Mouse (Mus musculus) MEL (cell line): ENCODE data around the gene Gm47429. TPM values are rescaled to one million over a fixed set of nuclear protein-coding genes. Genes with fewer than 3 reads are reported as not detected.
"Not testable (repeated sequence)": the region's sequence is repeated elsewhere in the genome, so short reads cannot be mapped to it uniquely, and the experiment has no call there.

ENCODE experiments used
- DNase-seq: peaks from one replicate; pipeline ENCODE4 v3.0.0; 2011; ENCODE audit warnings: low read depth, low spot score
- H3K27ac ChIP-seq: 2 replicates; pipeline ENCODE4 v1.5.1; 2012; ENCODE audit warnings: low read depth, mild to moderate bottlenecking, control low read depth, low read length, moderate library complexity; ENCODE audit not compliant: control insufficient read depth
- H3K27me3 ChIP-seq, 2 experiments: fragments of 150-350 bp in 1 of 2; sonication (generic) in 1 of 2; 2 replicates each; pipeline ENCODE4 v1.6.1; 2012; ENCODE audit warnings: low read length in 2 of 2, mild to moderate bottlenecking in 2 of 2, improper control_type of control experiment in 1 of 2, moderate library complexity in 1 of 2; ENCODE audit not compliant: insufficient read depth in 2 of 2, control insufficient read depth in 1 of 2
- H3K36me3 ChIP-seq, 2 experiments: 2 replicates each; pipeline ENCODE4 v1.6.1; 2012 to 2014; ENCODE audit warnings: low read length in 2 of 2, improper control_type of control experiment in 1 of 2, inconsistent platforms in 1 of 2, mild to moderate bottlenecking in 1 of 2; ENCODE audit not compliant: insufficient read depth in 2 of 2, control insufficient read depth in 1 of 2
- H3K4me1 ChIP-seq, 2 experiments: fragments of 150-350 bp in 1 of 2; sonication (generic) in 1 of 2; 2 replicates each; pipeline ENCODE4 v1.6.1; 2012; ENCODE audit warnings: low read length in 2 of 2, improper control_type of control experiment in 1 of 2, mild to moderate bottlenecking in 1 of 2; ENCODE audit not compliant: insufficient read depth in 2 of 2, control insufficient read depth in 1 of 2
- H3K4me3 ChIP-seq, 2 experiments: fragments of 150-350 bp in 1 of 2; sonication (generic) in 1 of 2; 2 replicates each; pipeline ENCODE4 v1.5.1; 2012; ENCODE audit warnings: low read depth in 2 of 2, low read length in 2 of 2, mild to moderate bottlenecking in 2 of 2, moderate library complexity in 2 of 2, control low read depth in 1 of 2, improper control_type of control experiment in 1 of 2; ENCODE audit not compliant: control insufficient read depth in 1 of 2, insufficient read depth in 1 of 2
- H3K79me2 ChIP-seq: 2 replicates; pipeline ENCODE4 v1.6.1; 2012; ENCODE audit warnings: mild to moderate bottlenecking, low read length, moderate library complexity; ENCODE audit not compliant: control insufficient read depth, poor library complexity, insufficient read depth
- H3K9ac ChIP-seq: 2 replicates; pipeline ENCODE4 v1.6.1; 2012; ENCODE audit warnings: low read depth, mild to moderate bottlenecking, control low read depth, low read length, moderate library complexity; ENCODE audit not compliant: control insufficient read depth, poor library complexity, severe bottlenecking
- H3K9me3 ChIP-seq: fragments of 150-350 bp; sonication (generic); replicated peaks from 2 replicates; pipeline ENCODE4 v1.6.1; 2012; ENCODE audit warnings: mild to moderate bottlenecking, low read length, improper control_type of control experiment, moderate library complexity; ENCODE audit not compliant: insufficient read depth
- BHLHE40 ChIP-seq: IDR thresholded peaks from 2 replicates; pipeline ENCODE4 v1.6.1; 2012; ENCODE audit warnings: low read depth, mild to moderate bottlenecking, inconsistent platforms, low read length, improper control_type of control experiment, borderline replicate concordance
- CHD1 ChIP-seq: IDR thresholded peaks from 2 replicates; pipeline ENCODE4 v1.6.1; 2012; ENCODE audit warnings: low read depth, mild to moderate bottlenecking, inconsistent platforms, low read length, improper control_type of control experiment
- E2F4 ChIP-seq: IDR thresholded peaks from 2 replicates; pipeline ENCODE4 v1.6.1; 2011; ENCODE audit warnings: low read depth, low read length, improper control_type of control experiment, borderline replicate concordance
- GATA1 ChIP-seq: IDR thresholded peaks from 2 replicates; pipeline ENCODE4 v1.6.1; 2011; ENCODE audit warnings: low read depth, low read length, improper control_type of control experiment
- HCFC1 ChIP-seq: IDR thresholded peaks from 2 replicates; pipeline ENCODE4 v1.6.1; 2012; ENCODE audit warnings: low read depth, mild to moderate bottlenecking, inconsistent platforms, low read length, improper control_type of control experiment, moderate library complexity
- MYC ChIP-seq: IDR thresholded peaks from 2 replicates; pipeline ENCODE4 v1.6.1; 2011; ENCODE audit warnings: low read depth, mild to moderate bottlenecking, low read length, improper control_type of control experiment, moderate library complexity
- NRF1 ChIP-seq: IDR thresholded peaks from 2 replicates; pipeline ENCODE4 v1.6.1; 2014; ENCODE audit warnings: low read depth, mild to moderate bottlenecking, inconsistent platforms, low read length, improper control_type of control experiment, moderate library complexity; ENCODE audit not compliant: poor library complexity, insufficient read depth, severe bottlenecking
- POLR2A ChIP-seq, 2 experiments: IDR thresholded peaks; 2 replicates each; pipeline ENCODE4 v1.6.1; 2011 to 2012; ENCODE audit warnings: low read length in 2 of 2, mild to moderate bottlenecking in 2 of 2, control low read depth in 1 of 2, improper control_type of control experiment in 1 of 2, low read depth in 1 of 2, moderate library complexity in 1 of 2; ENCODE audit not compliant: control insufficient read depth in 1 of 2, insufficient read depth in 1 of 2, poor library complexity in 1 of 2
- RAD21 ChIP-seq: IDR thresholded peaks from 2 replicates; pipeline ENCODE4 v1.6.1; 2011; ENCODE audit warnings: mild to moderate bottlenecking, low read depth, low read length, improper control_type of control experiment
- RCOR1 ChIP-seq: IDR thresholded peaks from 2 replicates; pipeline ENCODE4 v1.6.1; 2012; ENCODE audit warnings: low read depth, mild to moderate bottlenecking, inconsistent platforms, low read length, improper control_type of control experiment
- SMC3 ChIP-seq: IDR thresholded peaks from 2 replicates; pipeline ENCODE4 v1.6.1; 2011; ENCODE audit warnings: low read depth, low read length, improper control_type of control experiment
- TCF12 ChIP-seq: IDR thresholded peaks from 2 replicates; pipeline ENCODE4 v1.6.1; 2014; ENCODE audit warnings: low read depth, mild to moderate bottlenecking, inconsistent platforms, low read length, improper control_type of control experiment, moderate library complexity
- UBTF ChIP-seq: IDR thresholded peaks from 2 replicates; pipeline ENCODE4 v1.6.1; 2012; ENCODE audit warnings: low read depth, mild to moderate bottlenecking, inconsistent platforms, low read length, improper control_type of control experiment, moderate library complexity, borderline replicate concordance; ENCODE audit not compliant: insufficient read depth
- USF2 ChIP-seq, 2 experiments: IDR thresholded peaks; 2 replicates each; pipeline ENCODE4 v1.6.1; 2011 to 2012; ENCODE audit warnings: improper control_type of control experiment in 2 of 2, low read length in 2 of 2, borderline replicate concordance in 1 of 2, inconsistent platforms in 1 of 2, low read depth in 1 of 2, mild to moderate bottlenecking in 1 of 2; ENCODE audit not compliant: insufficient read depth in 1 of 2
- ZC3H11A ChIP-seq: IDR thresholded peaks from 2 replicates; pipeline ENCODE4 v1.6.1; 2012; ENCODE audit warnings: low read depth, mild to moderate bottlenecking, inconsistent platforms, low read length, improper control_type of control experiment
- ZKSCAN1 ChIP-seq: IDR thresholded peaks from 2 replicates; pipeline ENCODE4 v1.6.1; 2012; ENCODE audit warnings: low read depth, mild to moderate bottlenecking, inconsistent platforms, low read length, improper control_type of control experiment, moderate library complexity
- polyA plus RNA-seq, 2 experiments: library from polyadenylated mRNA; stranded (reverse) in 1 of 2; unstranded in 1 of 2; fragments of >175 nt in 1 of 2; fragments of >200 nt in 1 of 2; gene quantifications; 2 replicates each; pipeline versions ENCODE4 v1.2.1 to v1.2.4; 2012; ENCODE audit warnings: low replicate concordance in 2 of 2, low read depth in 1 of 2; ENCODE audit not compliant: insufficient read length in 2 of 2, insufficient read depth in 1 of 2, missing spikeins in 1 of 2
- total RNA-seq: library from RNA; depleted of rRNA; stranded (reverse); fragments of 300-350 nt; gene quantifications from 2 replicates; pipeline ENCODE4 v1.2.3, GENCODE M21; 2012; rRNA removed

The Gm47429 gene
- total RNA-seq (not detected in 2 replicates), polyA plus RNA-seq (not detected)

- no peak within 1 kb of the TSS for H3K9ac ChIP-seq
- no peak for TF ChIP-seq ZC3H11A
- TF ChIP-seq HCFC1, result no peak
- no peak for TF ChIP-seq USF2 (IDR thresholded peaks at IDR 0.05; ENCODE audit: borderline replicate concordance in 1 of 2, insufficient read depth in 1 of 2, low read depth in 1 of 2, low read length in 2 of 2)
- TF ChIP-seq MYC, result no peak
- no peak for DNase-seq
- no peaks in the 10 kb centered on the region for H3K36me3 ChIP-seq
- no peak within 1 kb of the TSS for H3K27ac ChIP-seq
- no peaks in the 10 kb centered on the region for H3K27me3 ChIP-seq
- H3K4me3 ChIP-seq, result no peak within 1 kb of the TSS
- no peaks in the 10 kb centered on the region for H3K9me3 ChIP-seq
- H3K79me2 ChIP-seq, result no peaks in the 10 kb centered on the region
- no peaks in the 10 kb centered on the region for H3K4me1 ChIP-seq
Observed at GRCm38 (mm10) chr13:50443812-50444211, at the start of gene Gm47429. TSS of gene Gm47429 (minus strand) at chr13:50443912.

- H3K4me3 ChIP-seq, H3K27ac ChIP-seq, H3K9me3 ChIP-seq, H3K79me2 ChIP-seq, H3K9ac ChIP-seq, H3K36me3 ChIP-seq, DNase-seq, H3K4me1 ChIP-seq, H3K27me3 ChIP-seq: not testable (repeated sequence)
Observed at GRCm38 (mm10) chr13:50488510-50488909, 44.8 kb upstream of the Gm47429 start.

DNA sequence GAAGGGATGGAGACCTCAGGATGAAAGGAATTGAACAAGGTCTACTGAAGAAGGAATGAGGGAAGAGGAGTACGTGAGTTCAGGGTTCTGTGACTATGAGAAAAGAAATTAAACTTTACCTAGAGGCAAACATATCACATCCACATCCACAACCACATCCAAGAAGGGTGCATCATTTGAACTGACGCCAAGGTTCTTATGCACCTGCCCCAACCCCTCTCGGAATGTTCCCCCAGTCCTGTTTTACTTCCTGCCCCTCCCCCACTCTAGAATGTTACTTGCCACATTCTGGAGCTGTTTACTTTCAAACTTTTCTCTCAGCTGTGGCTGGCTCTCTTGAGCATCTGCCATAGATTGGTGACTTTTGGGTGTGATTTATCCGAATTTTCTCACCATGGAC lies 23.3 kb upstream of the Gm47429 start, which contains the start of gene Nutm2:
TSS of gene Nutm2 (plus strand) at position 301 of the 400 bp plus-strand sequence.
- H3K4me1 ChIP-seq, result no peaks in the 10 kb centered on the region
- no peak for TF ChIP-seq POLR2A (IDR thresholded peaks at IDR 0.05; ENCODE audit: control insufficient read depth in 1 of 2, insufficient read depth in 1 of 2, low read depth in 1 of 2, low read length in 2 of 2, poor library complexity in 1 of 2)
- TF ChIP-seq UBTF, result no peak
- TF ChIP-seq SMC3, result no peak
- no peak for TF ChIP-seq TCF12
- no peak for TF ChIP-seq E2F4
- TF ChIP-seq GATA1, result no peak
- TF ChIP-seq CHD1, result no peak
- no peak for TF ChIP-seq NRF1
- TF ChIP-seq ZKSCAN1, result no peak
- TF ChIP-seq BHLHE40, result no peak
- TF ChIP-seq RCOR1, result no peak
- TF ChIP-seq RAD21, result no peak
- H3K27me3 ChIP-seq, result no peaks in the 10 kb centered on the region
- H3K27ac ChIP-seq, result no peak within 1 kb of the TSS
- H3K79me2 ChIP-seq, result no peaks in the 10 kb centered on the region
- H3K4me3 ChIP-seq, result no peak within 1 kb of the TSS
- no peaks in the 10 kb centered on the region for H3K36me3 ChIP-seq
- H3K9me3 ChIP-seq, result no peaks in the 10 kb centered on the region
- no peak within 1 kb of the TSS for H3K9ac ChIP-seq
- DNase-seq, result no peak
